Mouse (Mus musculus): ENCODE measurements around the gene Gm45837.

GRCm38 (mm10) chr7:101414209-101414608 lies 3.5 kb downstream of the Gm45837 start:
- TF ChIP-seq TCF12 (IDR thresholded peaks at IDR 0.05; ENCODE audit: insufficient read depth, poor library complexity, severe bottlenecking) (no peak), E2F4 (IDR thresholded peaks at IDR 0.05; ENCODE audit: insufficient read depth) (no peak), POLR2A (IDR thresholded peaks at IDR 0.05; ENCODE audit: insufficient read length, low read depth) (no peak), MYOD1 (IDR thresholded peaks at IDR 0.05; ENCODE audit: control insufficient read depth in 1 of 3, insufficient read length in 2 of 3, low read depth in 2 of 3) (no peak), MAX (IDR thresholded peaks at IDR 0.05; ENCODE audit: low read depth) (no peak), SRF (IDR thresholded peaks at IDR 0.05; ENCODE audit: control insufficient read depth, insufficient read length, low read depth) (no peak)
